Mouse (Mus musculus) left cerebral cortex, adult 11 months (tissue): ENCODE data around the gene Gtf2f1.

ENCODE experiments used
- DNase-seq: peaks from one replicate; pipeline ENCODE4 v3.0.0; 2022; ENCODE audit warnings: low spot score

The Gtf2f1 gene

DNA sequence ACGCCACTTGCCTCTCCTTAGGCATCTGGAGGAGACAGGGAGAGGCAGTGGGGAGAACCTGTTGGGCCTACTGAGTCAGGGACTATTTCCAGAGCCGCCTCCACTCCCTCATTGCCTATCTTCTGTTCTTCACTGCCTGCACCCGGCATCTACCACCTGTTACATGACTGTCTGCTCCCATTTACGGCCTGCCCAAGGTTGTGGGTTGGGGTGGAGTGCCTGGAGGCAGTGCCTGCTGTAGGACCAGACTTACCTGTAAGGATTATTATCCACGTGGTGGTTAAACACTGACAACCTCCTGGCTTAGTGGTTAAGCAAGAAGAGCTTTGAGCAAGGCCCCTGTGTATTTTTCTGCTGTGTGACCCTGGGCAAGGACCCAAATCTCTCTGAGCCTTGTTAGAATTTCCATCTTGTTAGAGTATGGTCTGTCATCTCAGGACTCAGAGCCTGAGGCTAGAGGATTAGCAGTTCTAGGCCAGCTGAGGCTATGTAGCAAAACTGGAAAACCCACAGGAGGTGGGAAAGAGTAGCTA is 36.3 kb downstream of the Gtf2f1 start:
- DNase-seq = no peak

DNA sequence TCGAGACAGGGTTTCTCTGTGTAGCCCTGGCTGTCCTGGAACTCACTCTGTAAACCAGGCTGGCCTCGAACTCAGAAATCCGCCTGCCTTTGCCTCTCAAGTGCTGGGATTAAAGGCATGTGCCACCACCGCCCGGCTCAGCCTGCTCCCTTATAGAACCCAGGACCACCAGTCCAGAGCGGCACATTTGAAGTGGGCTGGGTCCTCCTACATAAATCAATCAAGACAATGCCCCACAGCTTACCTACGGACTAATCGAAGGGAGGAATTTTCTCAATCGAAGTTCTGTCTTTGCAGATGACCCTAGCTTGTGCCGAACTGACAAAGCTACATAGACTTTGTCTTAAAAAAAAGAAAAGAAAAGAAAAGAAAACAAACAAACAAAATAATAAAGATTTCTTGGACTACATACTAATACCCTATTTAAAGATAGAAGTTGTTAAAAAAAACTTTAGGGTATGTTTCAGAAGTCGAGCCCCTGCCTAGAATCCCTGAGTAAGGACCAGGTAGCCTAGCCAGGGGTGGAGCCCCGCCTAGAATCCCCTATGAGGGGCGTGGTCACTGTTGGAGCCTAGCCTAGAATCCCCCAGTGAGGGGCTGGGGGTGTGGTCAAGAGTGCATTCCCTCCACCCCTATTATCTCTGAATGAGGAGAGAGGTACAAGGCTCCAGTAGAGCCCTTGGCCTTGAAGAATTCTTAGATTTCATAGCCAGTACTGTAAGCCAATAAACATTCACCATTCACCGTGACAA is 37.0 kb downstream of the Gtf2f1 start:
- no peak for DNase-seq

DNA sequence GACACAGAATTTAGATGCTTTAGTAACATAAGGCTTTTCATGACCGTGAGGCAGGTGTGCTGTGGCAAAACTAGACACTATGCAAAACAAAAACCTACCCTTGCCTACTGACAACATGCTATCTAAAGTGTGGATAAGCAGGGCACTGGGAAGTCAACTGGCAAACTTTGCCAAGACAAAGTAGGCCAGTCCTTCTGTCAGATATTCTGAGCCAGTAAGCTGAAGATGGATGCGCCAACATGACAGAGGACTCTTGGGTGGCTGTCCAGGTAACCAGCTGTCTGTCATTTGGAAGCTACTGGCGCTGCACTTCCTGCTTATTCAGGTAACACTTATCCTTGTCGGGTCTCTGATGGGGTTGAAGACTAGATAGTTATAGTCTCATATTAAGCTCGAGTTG is 41.0 kb downstream of the Gtf2f1 start:
- DNase-seq = no peak

DNA sequence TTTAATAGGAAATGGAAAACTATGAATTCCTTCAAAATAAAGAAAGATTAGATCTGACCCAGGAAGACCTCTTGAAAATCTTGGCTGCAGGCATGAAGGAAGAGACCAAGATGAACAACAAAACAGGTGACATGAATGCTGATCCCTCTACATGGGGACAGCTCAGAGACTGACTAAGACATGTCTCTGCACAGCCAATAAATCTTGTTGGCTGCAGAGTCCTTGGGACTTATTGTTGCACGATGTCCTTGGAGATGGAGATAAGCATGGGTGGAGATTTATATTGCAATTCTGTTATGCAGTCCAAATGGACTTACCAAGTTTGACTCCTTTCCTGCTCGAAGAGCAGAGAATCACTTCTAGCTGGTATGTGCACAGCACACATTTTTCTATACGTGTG is 41.8 kb downstream of the Gtf2f1 start:
- no peak for DNase-seq

DNA sequence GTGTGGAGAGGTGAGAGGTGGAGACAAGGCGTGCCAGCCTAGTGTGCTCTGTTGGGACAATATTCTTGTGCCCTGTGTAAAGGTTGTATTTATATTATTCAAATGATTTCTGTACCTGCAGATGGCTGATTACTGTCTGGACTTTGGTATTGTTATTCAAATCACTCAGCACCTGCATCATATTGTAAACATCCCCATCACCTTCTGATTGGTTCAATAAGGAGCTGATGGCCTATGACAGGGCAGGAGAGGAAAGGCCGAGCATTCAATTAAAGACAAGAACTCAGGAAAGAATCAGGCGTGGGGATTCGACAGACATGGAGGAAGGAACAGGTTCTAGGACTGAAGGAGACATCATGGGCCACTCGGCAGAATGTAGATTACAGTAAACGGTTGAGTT is 47.4 kb downstream of the Gtf2f1 start:
- no peak for DNase-seq

DNA sequence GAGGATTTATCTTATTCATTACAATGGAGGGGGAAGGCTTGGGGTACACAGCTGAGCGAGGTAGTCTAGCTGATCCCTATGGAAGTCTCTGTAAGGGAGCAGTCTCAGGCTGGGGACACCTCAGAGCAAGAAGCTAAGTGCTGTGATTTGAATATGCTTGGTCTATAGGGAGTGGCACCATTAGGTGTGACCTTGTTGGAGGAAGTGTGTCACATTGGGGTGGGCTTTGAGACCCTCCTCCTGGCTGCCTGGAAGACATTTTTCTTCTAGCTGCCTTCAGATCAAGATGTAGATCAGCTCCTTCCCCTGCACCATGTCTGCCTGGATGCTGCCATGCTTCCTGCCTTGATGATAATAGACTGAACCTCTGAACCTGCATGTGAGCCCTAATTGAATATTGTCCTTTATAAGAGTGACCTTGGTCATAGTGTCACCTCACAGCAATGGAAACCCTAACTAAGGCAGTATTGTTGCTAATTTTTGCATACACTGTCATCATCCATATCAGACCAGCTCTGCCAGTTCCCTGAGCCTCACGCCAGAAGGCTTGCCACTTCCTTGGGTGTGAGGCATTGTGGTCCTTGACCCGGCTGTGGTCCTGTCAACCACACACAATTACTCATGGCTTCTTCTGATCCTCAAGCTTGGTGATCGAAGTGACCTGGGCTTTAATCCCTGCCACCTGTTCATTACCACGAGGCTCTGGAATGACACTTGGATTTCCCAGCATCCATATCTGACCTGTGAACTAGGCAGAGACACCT is 48.3 kb downstream of the Gtf2f1 start:
- no peak for DNase-seq

DNA sequence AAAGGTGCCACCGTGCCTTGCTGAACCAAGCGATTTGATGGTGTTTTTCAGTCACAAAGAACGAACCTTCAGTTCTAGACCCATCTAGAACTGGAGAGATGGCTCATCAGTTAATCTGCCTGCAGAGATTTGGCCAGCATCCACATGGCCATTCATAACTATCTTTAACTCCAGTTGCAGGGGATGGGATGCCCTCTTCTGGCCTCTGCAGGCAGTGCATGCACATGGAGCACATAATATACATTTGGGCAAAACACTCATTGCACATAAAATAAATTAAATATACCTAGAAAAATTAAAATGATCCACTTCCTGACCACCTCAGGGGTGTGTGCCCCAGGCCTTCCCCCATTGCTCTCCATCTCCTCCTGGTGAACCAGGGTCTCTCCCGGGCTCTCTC is 49.2 kb downstream of the Gtf2f1 start:
- DNase-seq = no peak

DNA sequence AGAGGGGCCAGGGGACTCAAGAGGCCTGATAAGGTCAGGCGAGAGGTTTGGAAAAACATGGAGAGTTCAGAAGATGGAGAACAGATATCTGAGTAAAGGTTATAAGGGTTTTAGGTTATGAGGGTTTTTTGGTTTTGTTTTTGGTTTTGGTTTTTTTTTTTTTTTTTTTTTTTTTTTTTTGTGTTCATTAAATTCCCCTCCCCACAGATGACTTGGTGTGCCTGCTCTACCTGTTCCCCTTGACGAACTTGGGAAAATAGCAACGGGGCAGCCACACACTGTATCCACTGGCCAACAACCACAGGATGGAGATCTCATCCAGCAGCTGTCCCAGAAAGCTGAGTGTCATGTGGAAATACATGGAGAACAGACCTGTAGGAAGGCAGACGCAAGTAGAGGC is 52.4 kb downstream of the Gtf2f1 start:
- no peak for DNase-seq

DNA sequence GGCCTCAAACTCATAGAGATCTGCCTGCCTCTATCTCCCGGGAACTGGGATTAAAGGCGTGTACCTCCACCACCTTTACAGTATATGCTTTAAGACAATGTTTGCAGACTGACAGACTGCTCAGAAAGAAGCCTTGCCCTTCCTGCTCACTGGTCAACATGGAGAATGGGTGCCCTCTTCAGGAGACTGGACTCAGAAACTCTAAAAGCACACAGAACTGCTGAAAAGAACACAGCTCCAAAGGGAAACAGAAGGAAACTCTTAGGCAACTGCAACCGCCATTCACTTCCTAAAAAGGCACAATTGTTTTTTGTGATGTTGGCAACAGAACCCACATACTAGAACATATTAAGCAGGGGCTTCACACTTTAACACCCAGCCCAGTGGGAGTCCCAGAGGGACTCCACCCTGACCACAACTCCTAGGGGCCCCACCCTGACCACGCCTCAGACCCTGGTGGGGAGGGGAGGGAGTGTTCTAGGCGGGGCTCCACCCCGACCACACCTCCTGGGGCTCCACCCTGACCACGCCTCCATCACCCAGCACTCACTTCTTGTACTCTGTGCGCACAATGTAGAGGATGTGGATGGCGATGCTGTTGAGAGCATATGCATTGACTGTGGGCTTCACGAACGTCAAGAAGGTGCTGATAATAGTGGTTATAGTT is 53.2 kb downstream of the Gtf2f1 start:
- DNase-seq = no peak

DNA sequence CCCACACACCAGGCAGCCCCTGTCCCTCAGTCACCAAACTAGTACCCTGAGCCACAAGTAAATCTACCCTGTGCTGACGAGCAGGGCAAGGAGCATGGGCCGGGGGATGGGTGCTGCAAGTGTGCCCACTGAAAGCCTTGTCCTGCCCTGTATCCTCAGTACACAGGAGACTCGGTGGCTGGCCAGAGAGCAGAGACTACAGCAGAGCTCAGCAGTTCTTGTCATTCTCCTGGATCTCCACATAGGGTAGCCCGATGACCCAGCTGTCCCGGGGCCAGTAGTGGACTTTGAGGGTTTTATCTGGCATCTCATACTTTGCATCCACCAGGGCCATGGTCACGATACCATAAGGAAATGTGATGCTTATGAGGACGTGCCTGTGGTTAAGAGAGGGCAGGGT is 56.2 kb downstream of the Gtf2f1 start:
- no peak for DNase-seq
